Mouse (Mus musculus) urinary bladder, postnatal 36 days (tissue): Measurements from ENCODE around the gene Gpr152.

Source experiments
- DNase-seq, 2 experiments: peaks; one replicate each; pipeline ENCODE4 v3.0.0; 2022; ENCODE audit warnings: low spot score in 2 of 2, mixed read lengths in 1 of 2

Gpr152 gene

DNA sequence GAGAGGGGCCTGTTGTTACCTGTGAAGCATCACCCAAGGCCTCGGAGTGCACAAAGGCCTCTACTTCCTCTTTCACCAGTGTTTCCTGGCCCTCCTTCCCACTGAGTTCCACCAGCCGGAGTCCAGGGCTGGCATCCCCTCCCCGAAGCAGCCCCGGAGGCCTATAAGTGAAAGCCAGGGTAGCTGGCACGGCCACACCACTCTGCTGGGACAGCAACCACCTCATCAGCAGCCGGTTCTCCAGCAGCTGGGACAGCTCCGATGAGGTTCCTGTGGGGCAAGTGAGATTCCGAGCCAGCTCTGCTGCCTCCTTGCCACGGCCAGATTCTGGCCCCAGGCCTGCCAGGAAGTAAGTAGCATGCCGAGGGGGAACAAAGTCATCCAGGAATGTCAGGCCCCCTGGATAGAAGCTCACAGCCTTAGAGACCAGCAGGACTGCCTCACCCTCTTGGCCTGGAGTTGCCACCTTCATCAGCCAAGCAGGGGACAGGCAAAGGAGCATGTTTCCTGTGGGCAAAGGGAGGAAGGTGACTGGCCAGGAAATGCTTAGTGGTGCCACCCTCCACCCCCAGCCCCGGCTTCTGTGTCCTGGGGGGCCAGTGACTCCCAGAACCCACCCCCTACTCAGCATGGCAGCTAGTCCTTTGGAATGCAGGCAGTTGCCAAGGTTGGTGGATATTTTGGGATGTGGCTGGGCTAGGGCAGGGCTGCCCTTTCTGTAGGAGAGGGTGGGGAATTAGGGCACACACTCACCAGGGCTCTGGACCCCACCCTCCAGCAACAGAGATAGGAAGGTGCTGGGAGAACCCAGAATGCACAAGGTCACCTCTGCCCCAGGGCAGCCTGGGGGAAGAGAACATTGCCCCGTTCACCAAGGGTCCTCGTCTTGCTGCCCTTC lies 32.1 kb downstream of the Gpr152 start:
- no peak for DNase-seq

DNA sequence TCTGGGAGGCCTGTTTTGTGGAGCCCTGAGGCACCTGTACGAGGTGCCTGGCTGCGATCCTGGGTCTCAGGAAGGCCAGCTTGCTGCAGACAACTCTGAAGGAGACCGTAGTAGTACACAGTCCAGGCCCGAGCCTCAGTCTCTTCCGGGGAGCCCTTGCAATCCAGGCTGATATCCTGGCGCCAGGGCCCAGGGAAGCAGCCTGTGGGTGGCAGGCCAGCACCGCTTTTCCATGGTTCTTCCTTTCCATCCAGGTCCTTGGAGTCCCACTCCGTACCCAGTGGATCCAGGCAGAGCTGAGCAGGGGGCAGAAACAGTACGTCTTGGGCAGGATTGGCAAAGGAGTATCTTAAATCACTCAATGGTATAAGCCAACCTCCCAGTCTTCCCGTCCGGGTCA lies 33.3 kb downstream of the Gpr152 start:
- no peak for DNase-seq

DNA sequence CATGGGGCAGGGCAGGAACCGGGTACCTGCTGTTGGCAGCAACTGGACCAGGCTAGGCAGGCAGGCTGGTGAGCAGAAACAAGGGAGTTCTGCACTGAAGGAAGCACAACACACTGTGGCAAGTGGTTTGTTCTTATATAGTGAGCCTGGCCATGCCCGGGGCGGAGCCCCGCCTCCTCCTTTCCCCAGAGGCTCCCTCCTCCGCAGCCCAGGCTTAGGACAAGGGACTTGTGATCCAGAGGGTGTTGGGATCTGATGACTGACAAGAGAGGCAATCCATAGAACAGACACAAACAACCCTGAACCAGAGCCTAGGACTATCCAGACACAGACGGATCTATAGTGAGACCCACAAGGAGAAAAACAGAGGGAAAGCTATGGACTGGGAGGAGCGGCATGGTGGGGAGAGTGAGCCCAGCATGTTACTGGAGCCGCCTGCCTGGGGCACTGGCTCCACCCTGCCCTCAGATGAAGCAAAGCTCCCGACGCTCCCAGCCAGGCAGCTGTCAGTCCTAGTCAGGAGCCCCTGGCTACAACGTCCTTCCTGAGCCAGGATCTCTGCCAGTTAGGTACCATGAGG lies 35.9 kb downstream of the Gpr152 start, which contains the start of gene Carns1:
Gene Carns1, minus strand, starts transcription at position 112 of the 580 bp plus-strand sequence.
- DNase-seq = no peak

DNA sequence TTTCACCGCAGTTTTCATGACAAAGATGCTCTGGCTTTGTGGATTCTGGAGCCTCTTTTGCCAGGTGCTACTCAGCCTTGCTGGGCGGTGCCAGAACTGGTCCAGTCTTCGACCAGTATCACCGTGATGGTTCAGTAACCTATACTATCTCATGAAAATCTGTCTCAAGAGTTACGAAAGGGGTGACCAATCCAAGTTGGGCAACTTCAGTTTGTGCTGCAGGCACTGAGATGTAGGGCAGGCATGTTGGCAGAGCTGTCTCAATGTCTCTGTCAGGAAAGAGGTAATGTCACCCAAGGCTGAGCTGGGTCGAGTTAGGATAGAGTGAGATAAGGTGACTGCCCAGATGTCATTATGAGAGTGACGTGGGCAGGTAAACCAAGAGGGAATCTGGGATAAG lies 40.8 kb downstream of the Gpr152 start:
- no peak for DNase-seq

DNA sequence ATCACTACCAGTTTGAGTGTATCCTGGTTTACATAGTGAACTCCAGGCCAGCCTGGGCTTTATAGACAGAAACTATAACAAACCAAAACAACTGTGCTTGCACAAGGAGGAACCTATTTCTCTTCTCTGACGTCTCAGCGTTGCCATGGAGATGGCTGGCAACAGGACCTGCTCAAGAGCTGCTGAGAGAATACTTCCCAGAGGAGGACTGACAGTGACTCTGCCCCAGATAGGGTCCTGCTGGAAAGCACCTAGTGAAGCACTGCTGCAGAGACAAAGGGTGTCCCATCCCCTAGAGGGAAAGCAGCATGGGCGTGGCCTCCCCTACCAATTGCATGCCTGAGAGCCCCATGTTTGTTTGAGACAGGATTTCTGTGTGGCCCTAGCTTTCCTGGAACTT lies 42.3 kb downstream of the Gpr152 start:
- DNase-seq = peak in 1 of 2 experiments; percentile 59

DNA sequence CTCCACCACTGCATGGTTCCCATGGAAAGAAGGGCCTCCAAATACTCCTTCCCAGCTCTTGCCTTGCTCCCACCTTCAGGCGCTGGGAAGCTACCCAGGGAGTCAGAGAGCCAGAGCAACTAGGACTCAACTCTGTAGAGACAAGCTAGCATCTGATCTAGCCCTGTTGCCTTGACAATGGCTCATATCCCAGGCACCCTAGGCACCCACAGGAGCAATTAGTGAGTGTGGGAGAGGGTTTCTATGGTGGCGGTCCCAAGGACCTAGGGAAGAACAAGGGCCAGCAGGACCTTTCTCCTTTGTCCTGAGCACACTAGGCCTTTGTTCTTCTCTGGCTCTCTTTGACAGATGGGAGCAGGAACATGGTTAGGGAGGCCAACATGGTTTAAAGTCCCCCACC lies 44.1 kb downstream of the Gpr152 start:
- no peak for DNase-seq

DNA sequence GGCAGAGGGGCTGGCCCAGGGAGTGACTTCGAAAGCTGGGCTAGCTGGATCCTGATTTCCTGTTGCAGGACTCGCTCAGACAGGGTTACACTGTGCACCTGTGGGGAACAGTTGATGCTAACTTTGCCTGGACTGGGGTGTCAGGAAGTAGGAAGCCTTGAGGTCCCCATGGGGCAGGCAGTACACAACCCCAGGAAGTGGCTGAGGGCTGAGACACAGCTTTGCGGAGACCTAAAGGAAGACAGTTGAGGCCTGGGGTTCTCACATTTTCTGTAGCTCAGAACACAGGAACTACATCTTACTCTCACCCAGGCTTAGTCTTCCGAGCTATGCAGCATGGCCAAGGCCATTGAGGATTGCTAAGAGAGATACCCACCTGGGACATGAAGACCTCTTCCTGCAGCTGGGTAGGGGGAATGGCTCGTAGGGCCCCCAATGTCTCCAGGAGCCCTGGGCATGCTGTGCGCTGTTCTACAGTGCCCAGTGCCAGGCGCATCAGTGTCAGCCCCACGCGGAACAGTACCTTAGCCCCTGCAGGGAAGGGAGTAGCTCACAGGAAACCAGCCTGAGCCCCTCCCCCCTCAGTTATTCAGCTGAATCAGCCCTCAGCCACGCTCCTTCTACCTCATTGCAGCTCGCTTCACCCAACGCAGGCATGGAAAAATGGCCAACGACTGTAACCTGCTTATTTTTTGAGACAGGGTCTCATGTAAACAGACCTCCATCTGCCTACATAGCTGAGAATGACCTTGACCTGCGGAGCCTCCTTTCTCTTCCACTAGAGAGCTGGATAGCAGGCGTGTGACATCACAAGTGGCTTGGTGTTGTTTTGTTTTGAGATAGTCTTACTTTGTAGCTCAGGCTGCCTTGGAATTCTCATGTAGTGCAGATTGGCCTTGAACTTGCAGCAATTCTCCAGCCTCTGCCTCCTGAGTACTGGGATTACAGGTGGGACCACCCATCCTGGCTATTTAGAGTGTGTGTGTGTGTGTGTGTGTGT lies 45.7 kb downstream of the Gpr152 start:
- no peak for DNase-seq

DNA sequence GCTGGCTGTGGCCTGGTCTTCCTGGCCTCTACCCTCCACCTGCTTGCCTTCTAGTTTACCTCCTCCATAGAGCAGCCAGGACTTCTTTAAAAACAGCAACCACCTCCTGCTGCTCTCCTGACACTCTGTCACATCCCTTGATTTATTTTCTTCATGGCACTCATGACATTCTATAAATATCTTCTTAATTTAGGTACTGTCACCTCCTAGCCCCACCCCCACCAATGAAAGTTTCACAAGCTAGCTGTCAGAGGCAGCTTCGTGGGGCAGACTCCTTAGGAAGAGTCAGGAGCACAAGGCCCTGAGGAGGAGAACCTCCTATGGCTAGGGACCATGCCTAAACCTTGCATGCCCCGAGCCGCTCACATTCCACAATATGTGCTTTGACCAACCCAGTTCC lies 47.7 kb downstream of the Gpr152 start:
- no peak for DNase-seq

DNA sequence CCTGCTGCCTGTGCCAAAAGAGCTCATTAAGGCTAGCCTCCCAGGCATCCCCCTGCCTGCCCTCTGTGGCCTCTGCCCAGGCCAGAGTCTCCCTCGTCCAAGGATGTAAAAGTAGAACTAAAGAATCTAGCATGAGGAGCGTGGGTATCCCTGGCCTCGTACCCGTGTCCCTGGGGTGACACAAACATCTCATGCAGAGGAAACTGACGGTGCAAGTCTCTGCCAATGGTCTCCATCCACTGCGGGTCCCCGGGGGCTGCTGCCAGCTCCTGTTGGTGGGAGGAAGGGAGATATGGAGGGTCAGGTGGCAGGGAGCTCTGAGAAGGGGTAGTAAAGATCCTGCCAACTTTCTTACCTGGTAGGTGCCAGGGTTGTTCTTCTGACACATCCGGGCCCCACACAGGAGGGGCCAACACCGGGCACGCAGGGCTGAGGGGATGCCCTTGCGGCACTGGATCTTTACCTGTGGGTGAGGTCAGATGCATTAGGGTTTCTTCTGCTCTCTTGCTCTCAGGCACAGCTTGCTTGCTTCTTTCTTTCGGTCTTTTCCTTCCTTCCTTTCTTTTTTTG lies 49.5 kb downstream of the Gpr152 start:
- no peak for DNase-seq

DNA sequence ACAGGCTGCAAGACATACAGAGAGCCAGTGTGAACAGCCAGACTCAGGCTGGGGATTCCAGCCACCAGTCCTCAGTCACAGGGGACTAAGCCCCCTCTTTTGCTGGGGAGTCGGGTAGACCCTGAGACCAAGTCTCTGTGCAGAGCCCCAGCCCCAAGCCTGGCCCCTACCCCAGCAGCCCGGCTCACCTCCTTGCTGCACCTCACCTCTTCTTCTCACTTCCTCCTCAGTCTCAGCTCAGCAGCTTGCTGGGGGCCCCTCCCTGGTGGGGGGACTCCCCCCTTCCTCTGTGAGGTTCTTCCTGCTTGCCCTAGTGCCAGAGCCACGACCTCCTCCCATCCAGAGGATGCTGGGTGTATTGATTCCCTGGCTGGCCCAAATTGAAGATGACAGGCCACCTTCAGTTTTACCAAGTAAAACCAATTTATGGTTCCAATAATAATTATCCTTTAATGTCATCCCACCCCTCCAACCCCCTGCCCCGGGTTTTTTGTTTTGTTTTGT lies 51.3 kb downstream of the Gpr152 start, which contains the start of gene Tbc1d10c:
Gene Tbc1d10c, minus strand, starts transcription at position 454 of the 504 bp plus-strand sequence.
- DNase-seq = no peak

DNA sequence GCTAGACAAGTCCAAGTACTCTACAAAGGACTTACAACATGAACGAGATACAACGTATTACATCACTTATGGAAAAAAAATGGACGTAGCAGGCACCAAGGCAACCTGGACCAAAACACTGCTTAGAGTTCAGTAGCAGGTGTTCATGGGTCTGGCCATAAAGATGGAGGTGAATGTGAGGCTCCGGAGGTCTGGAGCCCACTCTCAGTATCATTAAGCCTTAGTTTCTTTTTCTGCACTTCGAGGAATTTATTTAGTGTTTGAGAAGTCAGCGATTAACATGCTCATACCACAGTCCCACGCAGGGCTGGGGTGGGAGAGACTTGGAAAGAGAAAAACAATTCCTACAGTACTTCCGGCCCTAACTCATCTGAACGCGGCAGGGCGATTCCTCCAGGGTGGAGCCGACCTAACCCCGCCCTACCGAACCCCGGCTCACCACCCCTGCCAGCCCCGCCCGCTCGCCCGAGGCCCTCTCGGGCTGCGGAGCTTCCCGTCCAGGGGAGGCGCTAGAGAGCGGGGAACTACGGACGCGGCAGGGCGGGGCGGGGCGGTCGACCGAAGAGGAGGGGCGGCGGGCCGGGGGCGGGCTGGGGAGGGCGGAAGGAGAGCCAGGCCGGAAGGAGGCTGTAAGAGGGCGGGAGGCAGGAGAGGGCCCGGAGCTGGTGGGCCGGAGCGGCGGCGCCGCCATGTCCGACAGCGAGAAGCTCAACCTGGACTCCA lies 52.1 kb downstream of the Gpr152 start, which contains the start of gene Ppp1ca:
Gene Ppp1ca, plus strand, starts transcription at position 538 of the 723 bp plus-strand sequence.
- peak; percentile 88 to 96 for DNase-seq

DNA sequence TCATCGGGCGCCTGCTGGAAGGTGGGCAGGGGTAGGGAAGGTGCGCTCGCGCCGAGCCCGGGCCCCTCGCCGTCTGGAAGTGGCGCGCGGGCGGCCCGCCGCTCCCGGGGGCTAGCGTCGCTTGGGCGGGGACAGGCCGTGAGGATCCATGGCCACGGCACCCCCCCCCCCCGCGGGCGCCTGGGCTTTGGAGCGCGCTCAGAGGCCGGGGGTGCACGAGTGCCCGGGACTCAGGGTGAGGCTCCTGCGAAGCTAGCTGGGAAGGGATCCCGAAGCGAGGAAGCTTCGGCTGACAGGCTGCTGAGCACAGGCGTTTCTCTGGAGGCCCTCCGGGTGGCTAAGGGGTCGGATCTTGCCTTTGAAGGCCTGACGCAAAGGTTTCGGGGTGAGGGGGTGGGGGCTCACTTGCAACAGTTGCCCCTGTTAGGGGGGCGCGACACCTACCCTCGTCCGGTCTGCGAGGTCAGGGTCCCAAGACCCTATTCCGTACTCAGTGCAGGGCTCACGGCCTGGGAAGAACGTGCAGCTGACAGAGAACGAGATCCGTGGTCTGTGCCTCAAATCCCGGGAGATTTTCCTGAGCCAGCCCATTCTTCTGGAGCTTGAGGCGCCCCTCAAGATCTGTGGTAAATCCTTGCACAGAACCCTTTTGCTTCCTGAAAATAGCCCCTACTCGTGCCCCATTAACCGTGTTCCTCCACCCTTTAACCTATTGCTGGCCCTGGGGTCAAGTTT lies 52.8 kb downstream of the Gpr152 start:
- no peak for DNase-seq

DNA sequence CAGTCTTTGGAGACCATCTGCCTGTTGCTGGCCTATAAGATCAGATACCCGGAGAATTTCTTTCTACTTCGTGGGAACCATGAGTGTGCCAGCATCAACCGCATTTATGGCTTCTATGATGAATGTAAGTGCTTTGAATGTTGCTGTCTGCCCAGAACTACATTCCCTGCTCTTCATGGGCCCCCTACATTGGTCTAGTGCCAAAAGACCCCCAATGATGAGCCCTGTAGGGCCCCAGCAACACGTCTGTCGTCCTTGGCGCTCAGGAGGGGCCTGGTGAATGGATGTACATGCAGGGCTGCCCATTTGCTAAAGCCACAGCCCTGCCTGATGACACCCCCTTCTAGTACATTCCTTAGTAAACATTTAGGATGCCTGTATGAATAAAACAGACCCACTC lies 53.5 kb downstream of the Gpr152 start:
- no peak for DNase-seq

DNA sequence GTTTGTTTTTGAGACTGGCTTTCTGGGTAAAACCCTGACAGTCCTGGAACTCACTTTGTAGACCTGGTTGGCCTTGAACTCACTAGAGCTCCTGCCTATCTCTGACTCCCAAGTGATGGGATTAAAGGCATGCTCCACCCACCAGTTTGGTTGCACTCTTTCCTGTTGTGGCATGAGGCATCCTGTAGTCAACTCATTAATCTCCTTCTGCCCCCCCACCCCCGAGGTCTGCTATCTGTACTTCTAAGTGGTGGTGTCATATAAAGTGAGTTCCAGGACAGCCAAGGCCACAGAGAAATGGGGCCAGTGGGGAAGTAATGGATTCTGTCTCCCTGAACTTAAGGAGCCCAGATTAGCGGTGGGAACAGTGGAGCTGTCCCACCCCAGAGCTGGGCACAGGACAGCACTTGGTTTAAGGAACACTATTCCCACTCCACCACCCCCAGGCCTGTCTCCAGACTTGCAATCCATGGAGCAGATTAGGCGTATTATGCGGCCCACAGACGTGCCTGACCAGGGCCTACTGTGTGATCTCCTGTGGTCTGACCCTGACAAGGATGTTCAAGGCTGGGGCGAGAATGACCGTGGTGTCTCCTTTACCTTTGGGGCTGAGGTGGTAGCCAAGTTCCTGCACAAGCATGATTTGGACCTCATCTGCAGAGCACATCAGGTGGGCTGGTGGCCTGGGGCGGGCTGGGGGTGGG lies 54.6 kb downstream of the Gpr152 start:
- no peak for DNase-seq

DNA sequence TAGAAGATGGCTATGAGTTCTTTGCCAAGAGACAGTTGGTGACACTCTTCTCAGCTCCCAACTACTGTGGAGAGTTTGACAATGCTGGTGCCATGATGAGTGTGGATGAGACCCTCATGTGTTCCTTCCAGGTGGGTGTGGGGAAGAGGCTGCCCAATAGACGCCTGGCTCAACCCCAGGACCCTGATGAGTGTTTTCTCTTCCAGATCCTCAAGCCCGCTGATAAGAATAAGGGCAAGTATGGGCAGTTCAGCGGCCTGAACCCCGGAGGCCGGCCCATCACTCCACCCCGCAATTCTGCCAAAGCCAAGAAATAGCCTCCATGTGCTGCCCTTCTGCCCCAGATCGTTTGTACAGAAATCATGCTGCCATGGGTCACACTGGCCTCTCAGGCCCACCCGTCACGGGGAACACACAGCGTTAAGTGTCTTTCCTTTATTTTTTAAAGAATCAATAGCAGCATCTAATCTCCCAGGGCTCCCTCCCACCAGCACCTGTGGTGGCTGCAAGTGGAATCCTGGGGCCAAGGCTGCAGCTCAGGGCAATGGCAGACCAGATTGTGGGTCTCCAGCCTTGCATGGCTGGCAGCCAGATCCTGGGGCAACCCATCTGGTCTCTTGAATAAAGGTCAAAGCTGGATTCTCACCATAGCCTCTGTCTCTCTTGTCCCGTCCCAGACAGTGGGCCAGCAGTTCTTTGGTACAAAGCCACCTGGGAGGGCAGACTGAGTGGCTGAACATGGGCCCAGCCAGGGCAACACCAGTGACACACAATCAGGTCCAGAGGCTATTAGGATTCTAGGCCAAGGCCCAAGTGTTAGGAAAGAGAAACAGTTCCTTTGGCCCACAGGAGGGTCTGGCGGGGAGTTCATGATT lies 55.4 kb downstream of the Gpr152 start:
- DNase-seq = no peak
